Mouse (Mus musculus) T-helper 2 cell (primary cell): ENCODE results near the gene Kcnrg.
"Not testable (repeated sequence)": the region's sequence is repeated elsewhere in the genome, so short reads cannot be mapped to it uniquely, and the experiment has no call there.

Source experiments
- in situ Hi-C: fragments of 300-600 bp; cut with MboI, MseI; formaldehyde crosslinking; loops from one replicate; pipeline ENCODE4 v1.15.1; 2025; ENCODE audit warnings: high pct_unique_total_duplicates

Kcnrg gene

DNA sequence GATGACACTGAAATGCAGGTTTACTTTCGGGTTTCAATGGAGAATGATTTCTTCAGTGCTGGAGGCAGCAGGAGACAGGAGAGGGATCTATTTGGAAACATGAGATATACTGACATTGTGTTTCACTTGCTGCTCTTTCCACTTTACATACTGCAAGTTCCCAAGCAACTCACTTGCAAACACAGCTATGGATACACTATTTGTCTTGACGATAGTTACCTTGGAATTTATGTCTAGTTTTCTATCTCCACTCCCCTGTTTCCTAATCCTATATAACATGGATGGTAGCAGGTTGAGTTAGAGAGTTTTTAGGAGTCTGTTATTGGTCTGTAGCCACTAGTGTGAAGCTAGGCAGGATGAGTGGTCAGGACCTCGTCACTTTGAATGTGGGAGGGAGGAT is at the start of gene Kcnrg:
Kcnrg (plus strand) TSS at position 301 of the 400 bp plus-strand sequence.
- in situ Hi-C loops: no loop called here

DNA sequence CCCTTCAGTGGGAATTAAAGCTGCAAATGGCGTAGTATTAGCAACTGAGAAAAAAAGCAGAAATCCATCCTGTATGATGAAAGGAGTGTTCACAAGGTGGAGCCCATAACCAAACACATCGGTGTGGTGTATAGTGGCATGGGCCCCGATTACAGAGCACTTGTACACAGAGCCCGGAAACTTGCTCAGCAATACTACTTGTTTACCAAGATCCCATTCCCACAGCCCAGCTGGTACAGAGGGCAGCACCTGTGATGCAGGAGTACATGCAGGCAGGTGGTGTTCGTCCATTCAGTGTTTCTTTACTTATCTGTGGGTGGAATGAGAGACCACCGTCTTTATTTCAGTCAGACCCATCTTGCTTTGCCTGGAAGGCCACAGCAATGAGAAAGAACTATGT is 48.4 kb upstream of the Kcnrg start:
- in situ Hi-C loops: no loop called here

DNA sequence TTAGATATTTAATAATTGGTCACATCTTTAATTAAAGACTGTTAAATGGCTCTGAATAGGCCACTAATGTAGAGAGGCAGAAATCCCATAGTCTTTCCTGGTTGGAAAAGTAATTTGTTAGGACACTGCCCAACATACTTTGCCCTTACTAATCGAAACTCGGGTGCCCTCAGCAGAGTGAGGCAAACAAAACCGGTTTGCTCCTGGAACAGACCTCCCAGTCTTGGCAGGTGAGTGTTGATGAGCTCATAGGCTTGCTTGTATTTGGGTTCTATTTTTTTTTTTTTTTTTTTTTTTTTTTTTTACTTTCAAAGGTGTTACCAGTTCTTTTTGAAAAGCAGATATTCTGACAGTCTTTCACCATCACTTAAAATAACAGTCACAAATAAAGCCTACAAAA is 47.4 kb upstream of the Kcnrg start:
- in situ Hi-C loops: loop anchor here (10.0 kb wide), 1 partner anchor 895 kb away; the partner anchor contains the start of gene Gucy1b2

- in situ Hi-C loops: loop anchor here (10.0 kb wide), 1 partner anchor 889 kb away; the partner anchor contains the start of gene Gucy1b2
Measured at GRCm38 (mm10) chr14:61566211-61566610, 41.0 kb upstream of the Kcnrg start.

- in situ Hi-C loops: loop anchor here (10.0 kb wide), 1 partner anchor 885 kb away; the partner anchor contains the start of gene Gucy1b2
Measured at GRCm38 (mm10) chr14:61569344-61569743, 37.9 kb upstream of the Kcnrg start.

DNA sequence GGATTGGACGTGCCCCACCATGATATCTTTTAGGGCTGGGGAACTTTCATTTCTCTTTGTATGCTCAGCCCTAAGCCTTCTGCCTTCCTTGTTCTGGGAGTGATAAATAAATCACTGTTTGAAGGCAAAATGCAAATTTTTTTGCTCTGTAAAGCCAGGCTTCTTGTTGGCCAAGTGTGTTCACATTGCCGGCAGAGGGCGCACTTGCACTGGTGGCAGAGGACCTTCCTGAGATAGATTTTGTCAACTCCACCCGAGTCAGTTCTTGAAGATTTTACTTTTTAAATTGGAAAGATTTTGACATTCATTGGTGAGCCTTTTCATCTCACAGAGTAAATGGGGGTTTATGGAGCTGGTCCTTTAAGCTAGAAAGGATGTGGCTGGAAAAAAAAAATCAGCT is 35.9 kb upstream of the Kcnrg start:
- in situ Hi-C loops: no loop called here

DNA sequence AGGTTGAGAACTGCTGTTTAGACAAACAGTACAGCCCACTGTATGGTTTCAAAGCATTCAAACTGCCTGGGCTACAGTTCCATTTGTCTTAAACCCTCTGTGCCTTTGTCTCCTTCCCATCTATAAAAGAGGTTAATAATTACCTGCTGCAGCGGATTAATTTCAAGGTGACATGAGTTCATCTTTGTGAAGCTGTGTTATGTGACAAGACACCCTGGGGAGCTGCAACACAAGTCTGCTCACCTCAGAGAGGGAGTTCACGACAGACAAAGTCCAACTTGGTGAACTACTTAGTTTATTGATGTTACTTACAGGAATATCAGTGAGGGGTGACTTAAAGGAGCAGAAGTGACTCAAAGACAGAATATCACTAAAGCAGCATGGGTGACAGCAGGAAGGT is 35.1 kb upstream of the Kcnrg start:
- in situ Hi-C loops: no loop called here

GRCm38 (mm10) chr14:61575066-61575465 is 32.2 kb upstream of the Kcnrg start:
- in situ Hi-C loops: no loop called here

DNA sequence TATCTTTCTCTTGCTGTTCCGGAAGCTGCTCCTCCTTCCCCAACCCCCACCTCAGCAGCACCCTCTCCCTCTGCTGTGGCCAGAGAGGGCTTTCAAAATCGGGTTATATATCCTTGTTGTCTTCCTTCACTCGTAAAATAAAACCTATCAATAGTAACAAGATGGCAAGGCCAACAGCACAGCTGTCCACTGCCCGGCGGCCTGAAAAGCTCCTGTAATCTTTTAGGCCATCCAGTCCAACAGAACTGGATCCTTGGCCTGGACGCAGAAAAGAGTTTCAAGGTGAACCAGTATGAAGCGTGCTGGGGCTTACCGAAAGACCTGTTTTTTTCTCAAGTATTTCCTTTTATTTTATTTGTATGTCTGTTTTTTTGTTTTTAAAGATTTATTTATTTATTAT is 31.3 kb upstream of the Kcnrg start:
- in situ Hi-C loops: no loop called here

GRCm38 (mm10) chr14:61589288-61590065 is 17.8 kb upstream of the Kcnrg start:
- in situ Hi-C loops: no loop called here

DNA sequence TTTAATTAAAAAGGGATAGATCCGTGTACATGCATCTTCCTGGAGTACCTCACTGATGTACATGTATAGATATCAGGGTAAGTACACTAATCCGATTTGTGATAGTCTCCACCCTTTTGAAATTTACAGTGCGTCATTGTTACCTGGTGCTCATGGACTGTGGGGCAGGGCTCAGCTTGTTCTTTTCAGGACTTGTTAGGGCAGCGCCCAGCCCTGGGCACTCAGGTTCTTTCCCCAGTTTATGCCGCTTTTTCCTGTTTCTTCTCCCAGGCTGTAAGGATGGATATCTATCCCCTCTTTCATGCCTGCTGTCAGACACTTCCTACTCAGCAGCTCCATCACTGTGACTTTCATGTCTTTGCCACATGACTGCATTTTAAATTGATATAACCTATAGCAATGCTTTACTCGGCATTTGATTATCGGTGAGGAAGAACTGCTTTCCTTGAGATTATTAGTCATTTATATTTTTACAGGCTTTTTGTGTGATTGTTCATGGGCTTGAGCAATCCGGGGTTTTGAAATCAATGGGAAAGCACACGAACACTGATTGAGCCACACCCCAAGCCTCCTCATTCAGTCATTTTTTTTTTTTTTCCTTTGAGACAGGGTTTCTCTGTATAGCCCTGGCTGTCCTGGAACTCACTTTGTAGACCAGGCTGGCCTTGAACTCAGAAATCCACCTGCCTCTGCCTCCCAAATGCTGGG is 10.4 kb upstream of the Kcnrg start:
- in situ Hi-C loops: no loop called here

DNA sequence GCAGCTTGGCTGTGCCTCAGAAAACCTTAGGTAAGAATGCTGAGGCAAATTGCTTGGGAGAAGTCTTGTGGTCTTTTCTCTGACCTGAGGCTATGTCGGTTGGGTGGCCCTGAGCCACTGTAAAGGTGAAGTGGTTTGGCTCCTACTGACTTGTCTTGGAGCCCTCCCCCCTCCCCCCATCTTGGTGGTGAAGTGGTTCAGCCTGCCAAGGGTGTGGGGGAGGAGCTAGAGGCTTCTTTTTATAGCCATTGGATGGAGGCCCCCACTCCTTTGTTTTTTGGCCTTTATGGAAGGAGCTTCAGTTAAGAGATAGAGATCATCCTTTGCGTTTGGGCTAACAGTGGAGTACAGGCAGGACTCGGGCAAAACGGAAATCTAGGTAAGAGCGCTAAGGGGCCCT is 9.3 kb upstream of the Kcnrg start, which contains the start of gene Trim13:
Trim13 (plus strand) TSS at position 280 of the 400 bp plus-strand sequence.
- in situ Hi-C loops: no loop called here

DNA sequence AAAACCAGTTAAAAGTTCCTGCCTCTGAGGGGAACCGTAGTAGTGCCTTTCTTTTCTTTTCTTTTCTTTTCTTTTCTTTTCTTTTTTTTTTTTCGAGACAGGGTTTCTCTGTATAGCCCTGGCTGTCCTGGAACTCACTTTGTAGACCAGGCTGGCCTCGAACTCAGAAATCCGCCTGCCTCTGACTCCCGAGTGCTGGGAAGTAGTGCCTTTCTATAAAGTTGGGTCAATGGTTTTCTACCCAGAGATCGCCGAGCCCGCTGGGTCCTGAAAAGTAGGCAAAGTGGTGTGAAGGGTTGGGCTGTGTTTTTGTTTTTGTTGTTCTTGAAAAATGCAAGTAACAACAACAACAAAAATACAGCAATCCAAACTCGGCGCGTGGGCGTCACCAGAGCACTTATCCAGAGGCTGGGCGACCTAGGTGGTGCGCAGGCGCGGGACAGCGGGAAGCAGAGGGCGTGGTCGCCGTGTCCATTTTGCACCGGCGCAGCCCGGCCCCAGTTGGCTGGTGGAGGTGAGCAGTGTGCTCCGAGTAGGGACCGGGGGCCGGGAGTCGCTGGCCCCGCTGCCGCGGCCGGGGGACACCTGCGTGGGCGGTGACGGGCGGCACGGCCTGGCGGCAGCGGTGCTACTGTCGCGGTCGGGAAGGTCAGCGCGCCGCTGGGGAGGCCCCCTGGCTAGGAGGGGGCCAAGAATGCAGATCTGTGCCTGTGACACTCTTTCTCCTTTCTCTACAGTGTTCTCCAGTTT is 8.0 kb upstream of the Kcnrg start:
- in situ Hi-C loops: no loop called here

DNA sequence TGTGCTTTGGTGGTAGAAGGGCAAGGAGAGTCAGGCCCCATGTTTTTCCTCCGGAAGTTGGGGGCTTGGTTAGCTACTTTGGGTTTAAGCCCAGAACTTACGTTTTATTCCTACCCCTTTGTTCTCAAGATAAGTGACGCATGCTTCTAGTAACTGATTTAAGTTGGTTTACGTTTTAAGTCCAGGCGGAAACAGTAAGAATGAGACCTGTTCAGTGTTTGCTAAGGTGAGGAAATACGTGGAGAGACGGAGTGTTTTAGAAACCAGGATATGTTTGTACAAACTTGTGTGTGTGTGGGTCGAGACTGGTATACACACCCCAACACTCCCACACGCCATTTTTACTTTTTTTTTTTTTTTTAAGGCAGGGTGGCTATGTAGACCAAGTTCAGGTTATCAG is 5.9 kb upstream of the Kcnrg start:
- in situ Hi-C loops: no loop called here

GRCm38 (mm10) chr14:61603069-61603755 is 4.0 kb upstream of the Kcnrg start:
- in situ Hi-C loops: no loop called here

DNA sequence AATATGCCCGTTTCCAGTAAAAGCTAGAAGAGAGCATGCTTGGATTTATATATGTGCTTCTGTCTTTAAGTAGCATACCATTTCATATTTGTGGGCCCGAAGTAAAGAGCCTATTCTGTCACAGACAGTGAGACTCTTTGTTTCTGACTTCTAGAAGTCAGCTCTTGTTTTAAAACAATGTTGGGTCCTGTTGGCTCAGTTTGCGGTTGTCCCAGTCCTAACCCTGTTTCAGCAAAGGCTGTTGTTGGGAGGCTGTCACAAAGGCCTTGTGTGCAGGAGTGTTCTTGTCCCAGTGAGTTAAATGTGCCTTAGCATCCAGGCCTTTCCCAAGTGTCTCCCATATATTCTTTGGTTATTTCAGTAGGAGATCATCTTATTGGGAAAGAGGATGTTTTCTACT is 3.2 kb upstream of the Kcnrg start:
- in situ Hi-C loops: no loop called here

DNA sequence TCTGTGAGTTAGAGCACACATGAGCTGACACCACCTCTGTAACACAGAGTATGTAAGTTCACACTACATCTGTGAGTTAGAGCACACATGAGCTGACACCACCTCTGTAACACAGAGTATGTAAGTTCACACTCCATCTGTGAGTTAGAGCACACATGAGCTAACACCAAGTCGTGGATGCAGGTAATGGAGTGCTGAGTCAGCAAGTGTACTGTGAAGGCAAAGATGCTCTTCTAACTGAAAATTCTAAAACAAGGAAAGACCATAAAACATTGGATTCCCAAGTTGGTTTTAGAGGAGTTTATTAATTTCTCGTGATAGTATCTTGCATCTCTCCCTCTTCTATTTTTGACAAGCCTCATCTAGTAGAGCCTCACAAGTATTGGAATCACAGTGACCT is 1.2 kb upstream of the Kcnrg start:
- in situ Hi-C loops: not testable (repeated sequence)

DNA sequence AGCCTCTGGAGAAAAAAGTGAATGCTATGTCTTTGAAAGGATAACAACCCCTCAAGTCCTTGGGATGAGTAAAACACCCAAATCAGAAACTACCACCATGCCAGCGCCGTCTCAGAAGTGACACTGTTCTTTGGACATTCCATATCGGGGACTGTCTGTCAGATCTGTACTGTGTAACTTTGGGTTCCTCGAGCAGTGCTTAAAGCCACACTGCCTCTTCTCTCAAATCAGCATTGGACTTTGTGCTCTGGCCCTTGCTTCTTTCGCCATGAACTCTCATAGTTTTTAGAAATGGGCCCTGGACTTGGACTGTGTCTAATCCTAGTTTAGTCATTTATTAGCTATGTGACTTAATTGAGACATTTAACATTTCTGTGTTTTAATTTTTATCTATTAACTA is 4.5 kb downstream of the Kcnrg start:
- in situ Hi-C loops: no loop called here

GRCm38 (mm10) chr14:61613319-61613718 is 6.1 kb downstream of the Kcnrg start:
- in situ Hi-C loops: no loop called here

DNA sequence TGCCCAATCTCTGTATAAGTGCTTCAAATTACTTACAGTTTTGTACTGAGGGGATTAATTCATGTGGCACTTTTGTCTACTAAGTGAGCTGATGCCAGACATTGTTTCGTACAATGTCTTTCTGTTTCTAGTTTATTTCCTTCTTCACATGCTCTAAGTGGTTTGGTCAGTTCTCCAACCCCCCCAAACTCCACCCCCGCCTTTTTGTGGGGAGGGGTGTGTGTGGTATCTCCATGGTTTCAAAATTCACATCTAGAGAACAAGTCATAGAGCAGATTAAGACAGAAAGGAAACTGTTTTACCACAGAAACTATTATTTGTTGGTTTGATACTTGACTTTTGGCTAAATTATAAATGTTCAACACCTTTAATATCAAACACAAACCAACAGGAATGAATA is 13.1 kb downstream of the Kcnrg start:
- in situ Hi-C loops: no loop called here

- in situ Hi-C loops: no loop called here
Measured at GRCm38 (mm10) chr14:61635969-61636368, 28.7 kb downstream of the Kcnrg start.

- in situ Hi-C loops: no loop called here
Measured at GRCm38 (mm10) chr14:61642668-61643067, 35.4 kb downstream of the Kcnrg start.
